Mouse (Mus musculus) midbrain, postnatal 0 days (tissue): Measurements from ENCODE around the gene Snx15. TPM values are rescaled to one million over a fixed set of nuclear protein-coding genes. Genes with fewer than 3 reads are reported as not detected.
A peak's percentile ranks its signal among the peaks of the same experiment; 100 is the strongest.
"Not testable (repeated sequence)": the region's sequence is repeated elsewhere in the genome, so short reads cannot be mapped to it uniquely, and the experiment has no call there.

Source experiments
- ATAC-seq: fragments of 200-750 bp; cut with Nextera tagmentation; 2 replicates; pipeline ENCODE4 v1.8.0; 2017; ENCODE audit warnings: moderate number of reproducible peaks, mild to moderate bottlenecking, moderate TSS enrichment, moderate library complexity; ENCODE audit not compliant: low FRiP score
- DNase-seq: peaks from one replicate; pipeline ENCODE4 v3.0.0-alpha.2; 2015; ENCODE audit warnings: low spot score
- H3K27ac ChIP-seq: fragments of 300-500 bp; sonication (generic); 2 replicates; pipeline ENCODE4 v1.5.1; 2014; ENCODE audit warnings: low read depth, mild to moderate bottlenecking, low read length, mixed read lengths
- H3K27me3 ChIP-seq: fragments of 300-500 bp; sonication (generic); 2 replicates; pipeline ENCODE4 v1.6.1; 2014; ENCODE audit warnings: low read length, control low read depth, mixed read lengths; ENCODE audit not compliant: insufficient read depth
- H3K36me3 ChIP-seq: fragments of 300-500 bp; sonication (generic); 2 replicates; pipeline ENCODE4 v1.6.1; 2014; ENCODE audit warnings: low read length, control low read depth, mixed read lengths; ENCODE audit not compliant: insufficient read depth
- H3K4me1 ChIP-seq: fragments of 300-500 bp; sonication (generic); 2 replicates; pipeline ENCODE4 v1.6.1; 2014; ENCODE audit warnings: mild to moderate bottlenecking, control low read depth, antibody characterized with exemption, low read length, mixed read lengths; ENCODE audit not compliant: insufficient read depth
- H3K4me2 ChIP-seq: fragments of 300-500 bp; sonication (generic); 2 replicates; pipeline ENCODE4 v1.6.1; 2014; ENCODE audit warnings: low read depth, mild to moderate bottlenecking, low read length, mixed read lengths; ENCODE audit not compliant: poor library complexity, severe bottlenecking
- H3K4me3 ChIP-seq: fragments of 300-500 bp; sonication (generic); 2 replicates; pipeline ENCODE4 v1.5.1; 2014; ENCODE audit warnings: low read depth, mild to moderate bottlenecking, low read length, moderate library complexity
- H3K9ac ChIP-seq: fragments of 300-500 bp; sonication (generic); replicated peaks from 2 replicates; pipeline ENCODE4 v1.6.1; 2014; ENCODE audit warnings: mild to moderate bottlenecking, low read length, moderate library complexity, mixed read lengths; ENCODE audit not compliant: poor library complexity, severe bottlenecking
- H3K9me3 ChIP-seq: fragments of 300-500 bp; sonication (generic); 2 replicates; pipeline ENCODE4 v1.6.1; 2016; ENCODE audit warnings: low read length, control low read depth
- CTCF ChIP-seq: IDR thresholded peaks from 2 replicates; pipeline ENCODE4 v1.5.1; 2016; ENCODE audit warnings: antibody characterized with exemption, mild to moderate bottlenecking
- WGBS: fragments of 180-500 bp; shearing (Covaris S2); extraction: QIAGEN DNeasy Blood & Tissue Kit; methylation state at CpG from one replicate; pipeline ENCODE4 v1.1.7; 2014; 5-methylcytosine and 5-hydroxymethylcytosine counted together
- polyA plus RNA-seq: library from polyadenylated mRNA; unstranded; fragments of >200 nt; fragmentation: Nextera tagmentation; extraction: Ambion mirVana; gene quantifications from 2 replicates; pipeline ENCODE4 v1.2.1, GENCODE M21; 2015
- total RNA-seq: library from RNA; depleted of rRNA; stranded (reverse); fragments of >200 nt; gene quantifications from 2 replicates; pipeline ENCODE4 v1.2.3, GENCODE M21; 2014

Gene Snx15
- total and polyA plus RNA-seq, 2 experiments from 2014 or later: 51.0 to 66.1 TPM

DNA sequence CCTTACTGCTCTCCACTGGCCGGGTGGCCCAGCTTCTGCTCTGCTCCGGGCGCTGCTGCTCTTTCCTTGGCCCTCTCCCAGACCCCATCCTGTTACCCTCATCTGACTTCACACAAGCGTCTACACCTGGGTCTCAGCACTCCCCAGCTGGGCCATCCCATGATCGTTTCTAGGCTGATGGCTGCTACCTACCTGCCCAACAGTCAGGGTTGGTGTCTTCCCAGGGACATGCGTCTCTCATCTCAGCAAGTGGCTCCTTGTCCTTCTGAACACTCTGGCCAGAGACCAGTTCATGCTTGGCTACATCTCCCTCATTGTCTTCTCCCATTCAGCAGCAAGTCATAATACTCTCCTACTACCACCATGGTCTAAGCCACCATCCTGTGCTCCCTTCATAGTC lies 11.6 kb upstream of the Snx15 start:
- Histone ChIP-seq H3K9ac (peak overlapping the region; percentile 75; the same call in 1 of the 2 replicates), H3K27ac (peak overlapping the region; percentile 96), H3K36me3 (peaks cover 24% of the 10 kb centered on the region), H3K27me3 (no peaks in the 10 kb centered on the region), H3K4me3 (peak overlapping the region; percentile 54), H3K9me3 (no peaks in the 10 kb centered on the region), H3K4me2 (peak overlapping the region; percentile 55), H3K4me1 (peaks cover 10% of the 10 kb centered on the region)
- DNase-seq (no peak), ATAC-seq (no peak)
- no peak for TF ChIP-seq CTCF
- 92% methylated on average over 6 of the region's 6 CpGs for WGBS

DNA sequence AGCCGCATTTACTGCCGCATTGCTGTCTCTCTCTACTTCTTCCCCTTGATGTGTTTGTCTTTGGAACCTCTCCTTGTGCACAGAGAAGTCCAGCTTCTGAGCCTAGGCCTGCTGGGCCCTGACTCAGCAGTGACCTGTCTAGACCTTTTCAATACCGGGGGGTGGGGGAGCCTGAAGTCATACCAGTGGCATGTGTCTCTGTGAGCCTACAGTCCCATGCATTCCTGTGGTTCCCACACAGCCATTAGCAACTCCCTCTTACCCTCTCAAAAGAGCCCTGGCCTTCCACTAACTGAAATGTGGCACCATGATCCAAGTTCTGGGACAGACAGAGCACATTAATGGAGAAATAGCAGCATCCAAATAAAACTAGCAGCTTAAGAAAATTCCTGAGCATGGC lies 8.3 kb upstream of the Snx15 start:
- DNase-seq: no peak
- no peaks in the 10 kb centered on the region for H3K27me3 ChIP-seq
- H3K4me1 ChIP-seq: peaks cover 10% of the 10 kb centered on the region
- no peak overlapping the region for H3K4me3 ChIP-seq
- no peaks in the 10 kb centered on the region for H3K9me3 ChIP-seq
- H3K27ac ChIP-seq: no peak overlapping the region
- no peak for ATAC-seq
- WGBS: 89% methylated on average over 3 of the region's 3 CpGs
- H3K4me2 ChIP-seq: no peak overlapping the region
- no peak for TF ChIP-seq CTCF
- no peak overlapping the region for H3K9ac ChIP-seq
- peaks cover 31% of the 10 kb centered on the region for H3K36me3 ChIP-seq

DNA sequence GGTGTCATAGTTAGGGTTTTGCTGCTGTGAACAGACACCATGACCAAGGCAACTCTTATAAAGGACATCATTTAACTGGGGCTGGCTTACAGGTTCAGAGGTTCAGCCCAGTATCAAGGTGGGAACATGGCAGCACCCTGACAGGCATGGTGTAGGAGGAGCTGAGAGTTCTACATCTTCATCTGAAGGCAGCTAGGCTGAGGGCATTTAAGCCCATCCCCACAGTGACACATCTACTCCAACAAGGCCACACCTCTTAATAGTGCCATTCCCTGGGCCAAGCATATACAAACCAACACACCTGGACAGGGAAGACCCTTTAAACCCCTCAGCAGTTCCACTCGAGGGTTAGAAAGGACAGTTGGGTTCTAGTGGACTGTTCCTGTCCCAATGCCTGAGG lies 5.1 kb upstream of the Snx15 start:
- not testable (repeated sequence) for H3K9ac ChIP-seq, H3K4me3 ChIP-seq, H3K27ac ChIP-seq, H3K4me1 ChIP-seq, H3K27me3 ChIP-seq, ATAC-seq, DNase-seq, H3K9me3 ChIP-seq, H3K4me2 ChIP-seq
- WGBS: 55% methylated on average over 1 of the region's 1 CpGs
- peaks cover 31% of the 10 kb centered on the region for H3K36me3 ChIP-seq

DNA sequence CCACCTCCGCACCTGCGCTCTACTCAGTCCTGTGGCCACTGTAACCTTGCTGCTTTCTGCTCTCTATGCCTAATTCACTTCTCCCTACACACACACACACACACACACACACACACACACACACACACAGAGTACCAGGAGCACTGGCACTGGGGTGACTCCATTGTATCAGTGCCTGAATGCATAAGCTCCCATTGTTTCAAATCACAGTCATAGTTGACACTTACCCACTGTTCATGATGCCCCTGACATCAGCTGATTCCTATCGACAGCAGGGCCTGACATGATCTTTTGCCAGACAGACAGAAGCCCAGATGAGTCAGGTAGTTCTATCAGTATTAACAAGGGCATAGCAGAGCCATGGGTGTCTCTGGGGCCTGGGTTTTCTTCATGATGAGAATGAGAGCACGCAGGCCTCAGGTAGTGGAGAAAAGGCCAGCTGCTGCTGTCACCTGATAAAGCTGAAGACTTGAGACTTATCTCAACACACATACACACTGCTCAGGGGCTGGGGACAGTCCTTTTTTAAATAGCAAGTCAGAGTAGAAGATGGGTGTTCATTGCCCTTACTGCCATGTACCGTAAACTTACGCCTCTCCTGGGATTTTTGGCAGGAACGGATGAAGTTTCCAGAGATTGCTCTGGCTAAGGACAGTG lies 4.2 kb upstream of the Snx15 start:
- Histone ChIP-seq H3K4me2 (no peak overlapping the region), H3K27ac (no peak overlapping the region), H3K4me3 (no peak overlapping the region), H3K36me3 (peaks cover 26% of the 10 kb centered on the region), H3K9me3 (no peaks in the 10 kb centered on the region), H3K27me3 (no peaks in the 10 kb centered on the region), H3K9ac (no peak overlapping the region), H3K4me1 (no peaks in the 10 kb centered on the region)
- ATAC-seq (no peak), DNase-seq (no peak)
- WGBS: 80% methylated on average over 7 of the region's 7 CpGs
- no peak for TF ChIP-seq CTCF

- not testable (repeated sequence) for H3K27ac ChIP-seq, DNase-seq, H3K4me1 ChIP-seq, H3K4me2 ChIP-seq, H3K27me3 ChIP-seq, H3K9ac ChIP-seq, H3K4me3 ChIP-seq, ATAC-seq, H3K9me3 ChIP-seq
- peaks cover 15% of the 10 kb centered on the region for H3K36me3 ChIP-seq
- 76% methylated on average over 7 of the region's 7 CpGs for WGBS
These were observed 2.5 kb upstream of the Snx15 start for GRCm38 (mm10) chr19:6130414-6131128.
